Mouse (Mus musculus) lung, adult 2 months (tissue): ENCODE measurements at regions not wholly inside any gene's neighbourhood (a gene's known extent, or its start where the extent isn't known, plus 50 kb on each side); places are given as distances from the start of the nearest gene placed in this dataset.

Experiments used
- CTCF ChIP-seq: fragments of 200-500 bp; IDR thresholded peaks from 2 replicates; pipeline ENCODE4 v1.5.1; 2011; ENCODE audit warnings: mild to moderate bottlenecking, low read length, control low read depth; ENCODE audit not compliant: insufficient read depth
- POLR2A ChIP-seq: fragments of 200-500 bp; IDR thresholded peaks from 2 replicates; pipeline ENCODE4 v1.6.1; 2011; ENCODE audit warnings: low read depth, mild to moderate bottlenecking, control low read depth, low read length, borderline replicate concordance; ENCODE audit errors: extremely low read depth

GRCm38 (mm10) chr1:156997033-156997432 lies 57.6 kb upstream of the Ralgps2 start:
- TF ChIP-seq CTCF (no peak), POLR2A (no peak)
